Mouse (Mus musculus) CH12.LX (cell line): ENCODE measurements at regions not wholly inside any gene's neighbourhood (a gene's known extent, or its start where the extent isn't known, plus 50 kb on each side); places are given as distances from the start of the nearest gene placed in this dataset.

ENCODE experiments used
- CTCF ChIP-seq, 2 experiments: IDR thresholded peaks in 1 of 2; conservative IDR thresholded peaks in 1 of 2; 2 replicates each; pipeline ENCODE4 v1.5.1; 2011 to 2012; ENCODE audit warnings: low read depth in 2 of 2, low read length in 2 of 2, improper control_type of control experiment in 1 of 2, inconsistent platforms in 1 of 2, mild to moderate bottlenecking in 1 of 2, moderate library complexity in 1 of 2
- HCFC1 ChIP-seq: IDR thresholded peaks from 2 replicates; pipeline ENCODE4 v1.6.1; 2012; ENCODE audit warnings: low read depth, mild to moderate bottlenecking, inconsistent platforms, low read length, improper control_type of control experiment
- MXI1 ChIP-seq: IDR thresholded peaks from 2 replicates; pipeline ENCODE4 v1.6.1; 2011; ENCODE audit warnings: mild to moderate bottlenecking, low read depth, low read length, improper control_type of control experiment
- POLR2A ChIP-seq: IDR thresholded peaks from 2 replicates; pipeline ENCODE4 v1.6.1; 2011; ENCODE audit warnings: low read depth, mild to moderate bottlenecking, improper control_type of control experiment, low read length
- USF1 ChIP-seq: IDR thresholded peaks from 2 replicates; pipeline ENCODE4 v1.6.1; 2014; ENCODE audit warnings: low read depth, mild to moderate bottlenecking, inconsistent platforms, low read length, improper control_type of control experiment
- USF2 ChIP-seq: conservative IDR thresholded peaks from 2 replicates; pipeline ENCODE4 v1.6.1; 2011; ENCODE audit warnings: low read depth, low read length, improper control_type of control experiment

DNA sequence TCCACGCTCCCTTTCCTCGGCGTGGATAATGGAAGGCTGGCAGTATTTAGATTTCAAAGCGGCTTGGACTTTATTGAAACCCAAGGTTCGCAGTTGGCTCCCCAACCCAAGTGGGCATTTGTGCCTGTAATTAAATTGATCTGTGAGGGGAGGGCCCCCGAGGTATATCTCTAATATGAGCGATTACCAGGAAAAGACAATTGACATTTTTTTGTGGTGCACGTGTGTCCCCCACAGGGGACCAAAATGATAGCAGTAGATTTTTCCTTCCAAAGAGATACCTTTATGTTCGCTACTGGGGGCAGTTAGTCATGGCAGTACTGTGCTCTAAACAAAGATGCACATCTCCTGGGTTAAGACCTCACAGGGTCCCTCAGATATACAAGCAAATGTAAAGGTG lies 69.8 kb upstream of the Dapl1 start:
- TF ChIP-seq USF1 (no peak), HCFC1 (no peak), POLR2A (no peak), USF2 (no peak), CTCF (conservative IDR thresholded peaks at IDR 0.05 in 1 of 2, IDR thresholded peaks at IDR 0.05 in 1 of 2; ENCODE audit: low read depth in 2 of 2, low read length in 2 of 2) (no peak), MXI1 (no peak)
